Mouse (Mus musculus) embryo, embryonic 11 days (tissue): ENCODE results near the gene Ppfibp1.
"Not testable (repeated sequence)": the region's sequence is repeated elsewhere in the genome, so short reads cannot be mapped to it uniquely, and the experiment has no call there.

Experiments
- DNase-seq: peaks from one replicate; pipeline ENCODE4 v3.0.0-alpha.2; 2015

Gene Ppfibp1

GRCm38 (mm10) chr6:146887958-146888659 lies at the start of gene Ppfibp1:
TSS of gene Ppfibp1 (plus strand) at chr6:146888487.
- peak; percentile 97 for DNase-seq

GRCm38 (mm10) chr6:146838863-146839262 lies 49.4 kb upstream of the Ppfibp1 start:
- no peak for DNase-seq

GRCm38 (mm10) chr6:146844867-146845266 lies 43.4 kb upstream of the Ppfibp1 start:
- DNase-seq, result no peak

GRCm38 (mm10) chr6:146845347-146845746 lies 42.9 kb upstream of the Ppfibp1 start:
- DNase-seq, result no peak

- no peak for DNase-seq
These were observed 42.1 kb upstream of the Ppfibp1 start for GRCm38 (mm10) chr6:146845961-146846750.

GRCm38 (mm10) chr6:146847402-146847801 lies 40.9 kb upstream of the Ppfibp1 start:
- no peak for DNase-seq

GRCm38 (mm10) chr6:146848281-146848680 lies 40.0 kb upstream of the Ppfibp1 start:
- no peak for DNase-seq

GRCm38 (mm10) chr6:146850050-146850449 lies 38.2 kb upstream of the Ppfibp1 start, which contains the start of gene Smco2:
TSS of gene Smco2 (plus strand) at chr6:146850104.
- no peak for DNase-seq

GRCm38 (mm10) chr6:146851916-146852315 lies 36.4 kb upstream of the Ppfibp1 start:
- no peak for DNase-seq

- DNase-seq, result no peak
These were observed 35.5 kb upstream of the Ppfibp1 start for GRCm38 (mm10) chr6:146852739-146853138.

GRCm38 (mm10) chr6:146855185-146855584 lies 33.1 kb upstream of the Ppfibp1 start:
- DNase-seq, result no peak

GRCm38 (mm10) chr6:146857386-146857785 lies 30.9 kb upstream of the Ppfibp1 start:
- DNase-seq, result no peak

GRCm38 (mm10) chr6:146863154-146863553 lies 25.1 kb upstream of the Ppfibp1 start:
- DNase-seq, result no peak

GRCm38 (mm10) chr6:146864370-146864769 lies 23.9 kb upstream of the Ppfibp1 start:
- DNase-seq, result not testable (repeated sequence)

- no peak for DNase-seq
These were observed 22.6 kb upstream of the Ppfibp1 start for GRCm38 (mm10) chr6:146865701-146866100.

- no peak for DNase-seq
These were observed 16.3 kb upstream of the Ppfibp1 start for GRCm38 (mm10) chr6:146871975-146872374.

- DNase-seq, result no peak
These were observed 13.9 kb upstream of the Ppfibp1 start for GRCm38 (mm10) chr6:146874415-146874814.

- DNase-seq, result no peak
These were observed 11.5 kb upstream of the Ppfibp1 start for GRCm38 (mm10) chr6:146876820-146877219.

- no peak for DNase-seq
These were observed 10.8 kb upstream of the Ppfibp1 start for GRCm38 (mm10) chr6:146877425-146878045.

GRCm38 (mm10) chr6:146878926-146879325 lies 9.4 kb upstream of the Ppfibp1 start:
- no peak for DNase-seq

- no peak for DNase-seq
These were observed 8.4 kb upstream of the Ppfibp1 start for GRCm38 (mm10) chr6:146879856-146880255.

GRCm38 (mm10) chr6:146880296-146880695 lies 8.0 kb upstream of the Ppfibp1 start:
- DNase-seq, result no peak

GRCm38 (mm10) chr6:146881896-146882770 lies 6.2 kb upstream of the Ppfibp1 start:
- DNase-seq, result no peak
